Mouse (Mus musculus) limb, embryonic 11.5 days (tissue): ENCODE measurements around the gene Mbd3l1. TPM values are rescaled to one million over a fixed set of nuclear protein-coding genes. Genes with fewer than 3 reads are reported as not detected.

Source experiments
- ATAC-seq: fragments of 200-750 bp; cut with Nextera tagmentation; 2 replicates; pipeline ENCODE4 v1.8.0; 2017; ENCODE audit warnings: low read depth; ENCODE audit not compliant: insufficient number of reproducible peaks, low FRiP score, low TSS enrichment
- DNase-seq: peaks from one replicate; pipeline ENCODE4 v3.0.0-alpha.2; 2015; ENCODE audit warnings: low spot score
- H3K27ac ChIP-seq: fragments of 300-500 bp; sonication (generic); replicated peaks from 2 replicates; pipeline ENCODE4 v1.5.1; 2014; ENCODE audit warnings: low read depth, mild to moderate bottlenecking, low read length
- H3K27me3 ChIP-seq: fragments of 300-500 bp; sonication (generic); 2 replicates; pipeline ENCODE4 v1.6.1; 2014; ENCODE audit warnings: mild to moderate bottlenecking, low read length, mixed read lengths; ENCODE audit not compliant: control insufficient read depth, insufficient read depth
- H3K36me3 ChIP-seq: fragments of 300-500 bp; sonication (generic); 2 replicates; pipeline ENCODE4 v1.6.1; 2014; ENCODE audit warnings: mild to moderate bottlenecking, low read length, moderate library complexity, mixed read lengths; ENCODE audit not compliant: control insufficient read depth, insufficient read depth
- H3K4me1 ChIP-seq: fragments of 300-500 bp; sonication (generic); 2 replicates; pipeline ENCODE4 v1.6.1; 2014; ENCODE audit warnings: low read length, mixed read lengths; ENCODE audit not compliant: control insufficient read depth, insufficient read depth
- H3K4me2 ChIP-seq: fragments of 300-500 bp; sonication (generic); 2 replicates; pipeline ENCODE4 v1.6.1; 2014; ENCODE audit warnings: low read depth, mild to moderate bottlenecking, moderate library complexity; ENCODE audit not compliant: severe bottlenecking
- H3K4me3 ChIP-seq: fragments of 300-500 bp; sonication (generic); 2 replicates; pipeline ENCODE4 v1.5.1; 2014; ENCODE audit warnings: low read depth, low read length
- H3K9ac ChIP-seq: fragments of 300-500 bp; sonication (generic); 2 replicates; pipeline ENCODE4 v1.6.1; 2014; ENCODE audit warnings: mild to moderate bottlenecking, low read length
- H3K9me3 ChIP-seq: fragments of 300-500 bp; sonication (generic); 2 replicates; pipeline ENCODE4 v1.6.1; 2016; ENCODE audit warnings: low read length; ENCODE audit not compliant: control insufficient read depth
- WGBS: fragments of 180-500 bp; shearing (Covaris S2); extraction: QIAGEN DNeasy Blood & Tissue Kit; methylation state at CpG from one replicate; pipeline ENCODE4 v1.1.7; 2014; 5-methylcytosine and 5-hydroxymethylcytosine counted together
- polyA plus RNA-seq: library from polyadenylated mRNA; unstranded; fragments of >200 nt; fragmentation: Nextera tagmentation; extraction: Ambion mirVana; gene quantifications from 2 replicates; pipeline ENCODE4 v1.2.1, GENCODE M21; 2014

The Mbd3l1 gene
- polyA plus RNA-seq: not detected in 2 replicates

GRCm38 (mm10) chr9:18478168-18478567 is at the start of gene Mbd3l1, which contains the start of gene Zfp558:
TSS of gene Mbd3l1 (plus strand) at chr9:18478359.
TSS of gene Zfp558 (minus strand) at chr9:18478268.
- Histone ChIP-seq H3K36me3 (no peaks in the 10 kb centered on the region), H3K4me1 (0 out of 2 replicates have a peak, but pooled peaks cover 3% of the 10 kb centered on the region), H3K27me3 (no peaks in the 10 kb centered on the region), H3K27ac (no peak within 1 kb of the TSS), H3K9me3 (no peaks in the 10 kb centered on the region), H3K9ac (no peak within 1 kb of the TSS), H3K4me2 (no peak within 1 kb of the TSS), H3K4me3 (no peak within 1 kb of the TSS)
- ATAC-seq (no peak), DNase-seq (no peak)
- WGBS: 86% methylated on average over 3 of the region's 3 CpGs

DNA sequence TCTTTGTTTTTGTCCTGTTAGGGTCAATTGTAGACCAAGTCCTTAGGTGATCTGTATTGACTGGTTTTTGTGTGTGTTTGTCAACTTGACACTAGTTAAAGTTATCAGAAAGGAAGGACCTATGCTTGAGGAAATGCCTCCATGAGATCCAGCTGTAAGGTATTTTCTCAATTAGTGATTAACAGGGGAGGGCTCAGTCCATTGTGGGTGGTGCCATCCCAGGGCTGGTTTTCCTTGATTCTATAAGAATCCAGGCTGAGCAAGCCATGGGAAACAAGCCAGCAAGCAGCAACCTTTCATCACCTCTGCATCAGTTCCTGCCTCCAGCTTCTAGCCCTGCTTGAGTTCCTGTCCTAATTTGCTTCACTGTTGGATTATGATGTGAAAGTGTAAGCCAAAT is 47.8 kb upstream of the Mbd3l1 start, which contains the start of gene Mbd3l2:
Gene Mbd3l2 (plus strand): TSS at position 301 of the 400 bp plus-strand sequence.
- Histone ChIP-seq H3K4me1 (no peaks in the 10 kb centered on the region), H3K27me3 (no peaks in the 10 kb centered on the region), H3K4me2 (no peak within 1 kb of the TSS), H3K9me3 (no peaks in the 10 kb centered on the region), H3K4me3 (no peak within 1 kb of the TSS), H3K27ac (no peak within 1 kb of the TSS), H3K36me3 (no peaks in the 10 kb centered on the region), H3K9ac (no peak within 1 kb of the TSS)
- no peak for ATAC-seq
- no peak for DNase-seq

DNA sequence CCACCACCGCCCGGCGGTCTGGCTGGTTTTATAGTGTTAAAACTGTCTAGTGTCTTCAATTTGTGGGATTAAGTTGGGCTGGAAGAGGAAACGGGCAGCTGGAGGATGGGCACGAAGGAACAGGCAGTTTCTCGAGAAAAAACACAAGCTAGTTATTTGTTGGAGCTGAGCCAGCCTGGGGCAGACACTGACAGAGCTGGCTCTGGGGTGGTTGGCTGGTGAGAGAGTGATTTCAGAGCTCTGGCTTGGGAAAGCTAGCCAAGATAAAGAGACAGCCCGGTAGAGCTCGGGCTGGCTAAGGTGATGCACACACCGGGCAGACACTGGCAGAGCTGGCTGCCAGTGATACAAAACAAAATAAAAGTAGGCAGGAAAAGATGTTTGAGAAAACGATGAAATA is 46.5 kb upstream of the Mbd3l1 start:
- H3K9ac ChIP-seq: no peak overlapping the region
- H3K27ac ChIP-seq: no peak overlapping the region
- no peak overlapping the region for H3K4me3 ChIP-seq
- no peaks in the 10 kb centered on the region for H3K36me3 ChIP-seq
- DNase-seq (no peak), ATAC-seq (no peak)
- H3K4me1 ChIP-seq: no peaks in the 10 kb centered on the region
- no peak overlapping the region for H3K4me2 ChIP-seq
- WGBS: 86% methylated on average over 10 of the region's 10 CpGs
- no peaks in the 10 kb centered on the region for H3K27me3 ChIP-seq
- H3K9me3 ChIP-seq: no peaks in the 10 kb centered on the region

GRCm38 (mm10) chr9:18456520-18456919 is 21.6 kb upstream of the Mbd3l1 start:
- Histone ChIP-seq H3K4me3 (no peak overlapping the region), H3K4me2 (no peak overlapping the region), H3K27me3 (no peaks in the 10 kb centered on the region), H3K4me1 (no peaks in the 10 kb centered on the region), H3K9ac (no peak overlapping the region), H3K36me3 (peaks cover 5% of the 10 kb centered on the region; the same call in 1 of the 2 replicates), H3K9me3 (peaks cover 3% of the 10 kb centered on the region; the same call in 1 of the 2 replicates), H3K27ac (no peak overlapping the region)
- ATAC-seq: no peak
- DNase-seq: no peak
- WGBS: 93% methylated on average over 4 of the region's 4 CpGs

- Histone ChIP-seq H3K4me2 (no peak overlapping the region), H3K27me3 (no peaks in the 10 kb centered on the region), H3K4me3 (no peak overlapping the region), H3K9me3 (no peaks in the 10 kb centered on the region), H3K36me3 (0 out of 2 replicates have a peak, but pooled peaks cover 2% of the 10 kb centered on the region), H3K27ac (no peak overlapping the region), H3K4me1 (no peaks in the 10 kb centered on the region), H3K9ac (no peak overlapping the region)
- ATAC-seq (no peak), DNase-seq (no peak)
- 77% methylated on average over 3 of the region's 3 CpGs for WGBS
Observed at GRCm38 (mm10) chr9:18467350-18467749, 10.8 kb upstream of the Mbd3l1 start.

DNA sequence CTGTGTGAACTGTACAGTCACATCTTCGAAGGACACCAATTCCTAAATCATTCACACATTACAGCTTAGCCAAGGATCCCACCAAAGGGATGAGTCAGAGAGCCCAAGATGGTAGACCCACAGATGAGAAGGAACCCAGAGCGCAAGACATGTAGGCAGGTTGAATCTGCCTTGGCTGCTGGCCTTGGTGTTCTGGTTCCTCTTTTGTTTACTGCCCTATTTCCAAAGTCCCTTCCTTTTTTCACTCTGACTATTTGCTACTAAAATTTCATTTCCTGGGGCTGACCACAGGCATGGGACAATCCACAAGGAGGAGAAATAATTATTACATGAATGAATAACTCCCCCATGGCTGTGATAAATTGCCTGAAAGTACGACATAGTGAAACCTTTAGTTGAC is 10.2 kb upstream of the Mbd3l1 start:
- Histone ChIP-seq H3K27ac (no peak overlapping the region), H3K4me3 (no peak overlapping the region), H3K9me3 (no peaks in the 10 kb centered on the region), H3K4me1 (no peaks in the 10 kb centered on the region), H3K4me2 (no peak overlapping the region), H3K9ac (no peak overlapping the region), H3K36me3 (0 out of 2 replicates have a peak, but pooled peaks cover 2% of the 10 kb centered on the region), H3K27me3 (no peaks in the 10 kb centered on the region)
- ATAC-seq (no peak), DNase-seq (no peak)
- 88% methylated on average over 3 of the region's 3 CpGs for WGBS

DNA sequence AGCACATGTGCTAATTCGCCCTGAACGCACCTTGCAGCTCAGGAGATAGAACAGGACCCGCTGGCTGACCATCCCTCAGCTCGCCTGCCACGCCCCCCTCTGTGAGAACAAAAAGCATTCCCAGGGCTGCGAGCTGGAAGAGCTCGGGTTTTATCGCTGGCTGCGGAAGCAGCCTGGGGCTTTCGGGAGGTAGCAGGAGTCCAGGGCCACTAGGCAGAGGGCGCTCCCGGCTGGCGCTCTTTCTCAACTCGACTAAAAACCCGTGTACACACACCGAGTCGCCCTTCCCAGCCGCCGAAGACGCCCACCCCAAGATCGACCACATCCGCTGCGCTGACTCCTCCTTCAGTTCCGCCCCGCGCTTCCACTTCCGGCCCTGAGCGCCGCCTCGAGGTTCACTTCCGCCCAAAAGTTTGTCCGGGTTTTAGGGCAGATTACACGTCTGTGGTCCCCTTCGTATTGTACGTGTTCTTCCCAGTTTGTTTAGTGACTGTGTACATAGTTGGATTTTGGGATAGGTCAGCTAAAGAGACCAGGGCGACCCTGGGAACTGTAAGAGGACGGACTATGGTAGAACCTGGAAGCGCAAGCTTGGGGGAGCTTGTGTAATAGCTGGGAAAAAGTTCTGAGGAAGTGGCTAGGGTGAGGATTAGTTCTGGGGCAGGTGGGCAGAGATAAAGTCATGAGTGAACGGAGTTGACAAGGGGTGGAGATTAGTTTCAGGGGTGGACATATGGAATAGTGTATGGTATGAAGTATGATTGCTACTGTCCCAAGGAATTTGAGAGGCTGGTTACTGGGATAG is 4.6 kb upstream of the Mbd3l1 start:
- ATAC-seq: peak; percentile 97
- H3K9ac ChIP-seq: peak overlapping the region; percentile 65
- 6% methylated on average over 39 of the region's 39 CpGs for WGBS

DNA sequence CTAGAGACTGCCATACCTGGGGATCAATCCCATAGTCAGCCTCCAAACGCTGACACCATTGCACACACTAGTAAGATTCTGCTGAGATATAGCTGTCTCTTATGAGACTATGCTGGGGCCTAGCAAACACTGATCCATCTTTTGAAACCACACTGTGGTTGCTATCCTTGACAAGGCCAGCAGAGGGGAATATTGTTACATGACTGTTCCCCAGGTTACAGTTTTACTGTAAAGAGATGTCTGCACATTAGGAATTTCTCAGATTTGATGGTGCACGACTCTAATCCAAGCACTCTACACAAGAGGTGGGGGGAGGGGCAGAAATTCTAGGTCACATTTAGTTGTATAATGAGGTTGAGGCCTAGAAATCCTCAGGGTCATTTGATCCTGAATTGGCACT is 29.9 kb downstream of the Mbd3l1 start:
- no peak for ATAC-seq
- Histone ChIP-seq H3K4me1 (no peaks in the 10 kb centered on the region), H3K4me3 (no peak overlapping the region), H3K27ac (no peak overlapping the region), H3K9me3 (no peaks in the 10 kb centered on the region), H3K4me2 (no peak overlapping the region), H3K9ac (no peak overlapping the region), H3K36me3 (no peaks in the 10 kb centered on the region), H3K27me3 (no peaks in the 10 kb centered on the region)
- WGBS: 59% methylated on average over 2 of the region's 2 CpGs
- no peak for DNase-seq

More for the DNA sequence above, 4.6 kb upstream of the Mbd3l1 start:
- peak; percentile 90 for DNase-seq
- Histone ChIP-seq H3K27ac (peak overlapping the region; percentile 72), H3K27me3 (no peaks in the 10 kb centered on the region), H3K4me2 (peak overlapping the region; percentile 67), H3K9me3 (no peaks in the 10 kb centered on the region), H3K4me3 (peak overlapping the region; percentile 53), H3K4me1 (0 out of 2 replicates have a peak, but pooled peaks cover 3% of the 10 kb centered on the region), H3K36me3 (no peaks in the 10 kb centered on the region)
